Comparison of ENCODE assay signal across 31 mouse cellular contexts in genomic region chr4:119242571-119242970, GRCm38 (mm10). TPM values are rescaled to one million over a fixed set of nuclear protein-coding genes. Genes with fewer than 3 reads are reported as not detected.
"Had no signal": no experiment of that assay in that cellular context is flagged by ENCODE, and none has a peak within 500 bp of the region (broad histone marks: within the 10 kb centered on the region; RNA-seq: fewer than 3 reads in every experiment).

No protein-coding gene starts in this region.

- H3K27ac ChIP-seq: heart, adult 2 months; heart, embryonic 13.5 days; heart, embryonic 15.5 days; hindbrain, embryonic 13.5 days; hindbrain, embryonic 15.5 days; hindbrain, postnatal 0 days; limb, embryonic 13.5 days; limb, embryonic 15.5 days; liver, embryonic 13.5 days; liver, embryonic 15.5 days had no signal

- H3K4me2 ChIP-seq: heart, embryonic 11.5 days; heart, embryonic 13.5 days; heart, embryonic 15.5 days; hindbrain, embryonic 13.5 days; hindbrain, embryonic 15.5 days; limb, embryonic 13.5 days; limb, embryonic 15.5 days; liver, embryonic 13.5 days; liver, embryonic 15.5 days had no signal

- DNase-seq: gastrocnemius, postnatal 14 days; gastrocnemius, postnatal 36 days; heart, adult 11 months; heart, adult 2 months; heart, postnatal 14 days; heart, postnatal 36 days; kidney, adult 11 months; kidney, postnatal 14 days; layer of hippocampus, adult 9-11 months; layer of hippocampus, postnatal 36 days; left cerebral cortex, postnatal 4 days; liver, embryonic 13.5 days; lung, adult 18-20 months had no signal

- ATAC-seq: hindbrain, postnatal 0 days; intestine, embryonic 16.5 days had no signal

- H3K4me3 ChIP-seq: heart, adult 2 months; heart, embryonic 13.5 days; heart, embryonic 15.5 days; hindbrain, embryonic 13.5 days; hindbrain, embryonic 15.5 days; limb, embryonic 13.5 days; limb, embryonic 15.5 days; liver, embryonic 13.5 days; liver, embryonic 15.5 days had no signal

- H3K9ac ChIP-seq: heart, embryonic 13.5 days; heart, embryonic 15.5 days; hindbrain, embryonic 13.5 days; hindbrain, embryonic 15.5 days; limb, embryonic 13.5 days; limb, embryonic 15.5 days; liver, embryonic 13.5 days; liver, embryonic 15.5 days had no signal

- H3K9me3 ChIP-seq: heart, embryonic 13.5 days; heart, embryonic 15.5 days; hindbrain, embryonic 13.5 days; hindbrain, embryonic 15.5 days; limb, embryonic 13.5 days; limb, embryonic 15.5 days; liver, embryonic 13.5 days; liver, embryonic 15.5 days had no signal

- H3K27me3 ChIP-seq: heart, embryonic 13.5 days; heart, embryonic 15.5 days; hindbrain, embryonic 13.5 days; hindbrain, embryonic 15.5 days; limb, embryonic 13.5 days; limb, embryonic 15.5 days; liver, embryonic 13.5 days; liver, embryonic 15.5 days had no signal

RNA-seq across cellular contexts. Expression of gene Cldn19, which starts 12.6 kb away (rescaled TPM):
- total RNA-seq: heart, adult 2 months; heart, postnatal 36 days; hematopoietic stem cell, adult 5-6 weeks had no signal
- polyA plus RNA-seq: heart, embryonic 11.5 days; heart, embryonic 13.5 days; heart, embryonic 15.5 days; heart, postnatal 0 days; intestine, embryonic 14.5 days; large intestine, adult 2 months; liver, embryonic 13.5 days; liver, embryonic 15.5 days had no signal

RNA-seq across cellular contexts. Expression of gene Tmem269, which starts 24.6 kb away (rescaled TPM):
- total RNA-seq: gastrocnemius, adult 18-20 months; gastrocnemius, postnatal 14 days; gastrocnemius, postnatal 36 days; heart, adult 2 months; heart, postnatal 14 days; heart, postnatal 36 days had no signal
- polyA plus RNA-seq: heart, embryonic 11.5 days; heart, embryonic 13.5 days; heart, postnatal 0 days; hindbrain, embryonic 11.5 days; intestine, embryonic 14.5 days; intestine, embryonic 16.5 days; kidney, embryonic 16.5 days; limb, embryonic 11.5 days; limb, embryonic 15.5 days; liver, embryonic 13.5 days; liver, embryonic 15.5 days had no signal
